Mouse (Mus musculus) granulocyte monocyte progenitor cell, adult 5-6 weeks (primary cell): ENCODE results near the gene Eif3l. TPM values are rescaled to one million over a fixed set of nuclear protein-coding genes. Genes with fewer than 3 reads are reported as not detected.

Source experiments
- ATAC-seq: replicated peaks from 2 replicates; pipeline ENCODE4 v1.8.0; 2016; ENCODE audit warnings: mild to moderate bottlenecking, moderate TSS enrichment, inconsistent platforms; ENCODE audit not compliant: poor library complexity, severe bottlenecking
- total RNA-seq, 2 experiments: library from RNA; stranded (forward) in 1 of 2; stranded (reverse) in 1 of 2; fragments of 200-712, 200-1000 nt in 1 of 2; fragments of >200 nt in 1 of 2; fragmentation: Nextera tagmentation in 1 of 2; gene quantifications; 2 replicates each; pipeline ENCODE4 v1.2.3; 2014 to 2017

The Eif3l gene
- total RNA-seq, 2 experiments from 2014 or later, result 235 to 310 TPM

GRCm38 (mm10) chr15:79119491-79119890, 44.5 kb downstream of the Eif3l start:
- no peak for ATAC-seq

GRCm38 (mm10) chr15:79122119-79122518, 47.1 kb downstream of the Eif3l start:
- no peak for ATAC-seq

GRCm38 (mm10) chr15:79122546-79122945, 47.6 kb downstream of the Eif3l start:
- no peak for ATAC-seq

GRCm38 (mm10) chr15:79123751-79124150, 48.8 kb downstream of the Eif3l start:
- no peak for ATAC-seq

GRCm38 (mm10) chr15:79124331-79124875, 49.4 kb downstream of the Eif3l start:
- no peak for ATAC-seq

- peak; percentile 45; the same call in 1 of the 2 replicates for ATAC-seq
Observed at GRCm38 (mm10) chr15:79126217-79126932, 51.4 kb downstream of the Eif3l start.

GRCm38 (mm10) chr15:79127101-79127500, 52.1 kb downstream of the Eif3l start:
- ATAC-seq, result no peak

- ATAC-seq, result no peak
Observed at GRCm38 (mm10) chr15:79128208-79128607, 53.2 kb downstream of the Eif3l start.

- ATAC-seq, result no peak
Observed at GRCm38 (mm10) chr15:79129311-79129710, 54.3 kb downstream of the Eif3l start.

- ATAC-seq, result no peak
Observed at GRCm38 (mm10) chr15:79130782-79131181, 55.8 kb downstream of the Eif3l start.

GRCm38 (mm10) chr15:79131442-79131841, 56.5 kb downstream of the Eif3l start:
- no peak for ATAC-seq

- ATAC-seq, result no peak
Observed at GRCm38 (mm10) chr15:79133191-79133661, 58.2 kb downstream of the Eif3l start.

- ATAC-seq, result no peak
Observed at GRCm38 (mm10) chr15:79134496-79135270, 59.7 kb downstream of the Eif3l start.

GRCm38 (mm10) chr15:79135332-79135731, 60.4 kb downstream of the Eif3l start:
- ATAC-seq, result no peak

GRCm38 (mm10) chr15:79135783-79136575, 61.0 kb downstream of the Eif3l start:
- no peak for ATAC-seq

GRCm38 (mm10) chr15:79139640-79140039, 64.7 kb downstream of the Eif3l start:
- ATAC-seq, result no peak

- peak; percentile 88 for ATAC-seq
Observed at GRCm38 (mm10) chr15:79140866-79141565, 66.0 kb downstream of the Eif3l start, which contains the start of the genes Polr2f and 1700088E04Rik. Gene Polr2f (plus strand): TSS chr15:79141009. Gene 1700088E04Rik (minus strand): TSS chr15:79141253.

GRCm38 (mm10) chr15:79141566-79141917, 66.6 kb downstream of the Eif3l start:
- no peak; the same call in 1 of the 2 replicates for ATAC-seq

- ATAC-seq, result no peak
Observed at GRCm38 (mm10) chr15:79143316-79143715, 68.3 kb downstream of the Eif3l start.
